Mouse (Mus musculus) G1E (cell line): ENCODE measurements around the gene Erbb4.

ENCODE experiments used
- CTCF ChIP-seq: IDR thresholded peaks from 2 replicates; pipeline ENCODE4 v1.5.1; 2012; ENCODE audit warnings: low read depth, low read length, inconsistent platforms, mixed read lengths
- GATA1 ChIP-seq: IDR thresholded peaks from 2 replicates; pipeline ENCODE4 v1.6.1; 2012; ENCODE audit warnings: borderline replicate concordance, low read length, inconsistent platforms, mixed read lengths
- GATA2 ChIP-seq: IDR thresholded peaks from 2 replicates; pipeline ENCODE4 v1.6.1; 2012; ENCODE audit warnings: low read depth, low read length, inconsistent platforms, borderline replicate concordance
- TAL1 ChIP-seq: conservative IDR thresholded peaks from 2 replicates; pipeline ENCODE4 v1.6.1; 2012; ENCODE audit warnings: low read depth, low read length, inconsistent platforms, mixed read lengths

DNA sequence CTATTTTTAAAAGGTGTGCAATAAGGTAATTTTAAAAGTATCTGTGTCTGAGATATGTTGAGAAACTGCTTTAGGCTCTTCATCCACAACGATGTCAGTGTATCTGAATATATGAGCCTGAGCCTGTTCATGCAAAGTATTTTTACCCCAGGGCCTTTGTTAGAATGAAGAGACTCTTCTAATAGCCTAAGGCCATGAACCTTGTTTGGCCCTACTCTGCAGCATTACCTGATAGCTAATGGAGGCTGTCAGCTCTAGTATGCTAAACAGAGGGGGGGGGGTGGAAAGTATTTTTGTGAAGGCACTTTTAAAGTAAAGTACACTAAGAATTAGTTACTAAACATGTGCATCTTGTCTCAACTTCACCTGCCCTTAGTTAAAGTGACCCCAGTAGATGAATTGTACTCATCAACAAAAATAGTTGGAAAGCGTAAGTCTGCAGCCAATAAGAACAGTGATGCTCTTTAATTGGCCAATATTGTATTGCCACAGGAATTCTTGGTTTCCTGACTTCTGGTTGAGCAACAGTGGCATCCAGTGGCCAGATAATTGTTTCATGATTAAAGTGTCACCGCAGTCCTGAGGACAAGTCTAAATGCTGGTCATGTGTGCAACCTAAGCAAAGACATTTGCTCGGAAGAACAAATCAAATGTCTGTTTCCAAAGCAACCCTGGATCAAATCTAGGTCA, 10.5 kb upstream of the Erbb4 start:
- TF ChIP-seq CTCF (no peak), TAL1 (no peak), GATA2 (no peak), GATA1 (no peak)
